Mouse (Mus musculus) lung, adult 2 months (tissue): ENCODE results near the gene Dtd2.

Source experiments
- CTCF ChIP-seq: fragments of 200-500 bp; IDR thresholded peaks from 2 replicates; pipeline ENCODE4 v1.5.1; 2011; ENCODE audit warnings: mild to moderate bottlenecking, low read length, control low read depth; ENCODE audit not compliant: insufficient read depth
- POLR2A ChIP-seq: fragments of 200-500 bp; IDR thresholded peaks from 2 replicates; pipeline ENCODE4 v1.6.1; 2011; ENCODE audit warnings: low read depth, mild to moderate bottlenecking, control low read depth, low read length, borderline replicate concordance; ENCODE audit errors: extremely low read depth

- TF ChIP-seq CTCF = peak; percentile 20; the same call in 1 of the 2 replicates
- TF ChIP-seq POLR2A = no peak
Observed at GRCm38 (mm10) chr12:52001544-52001943, 4.8 kb downstream of the Dtd2 start.
